Mouse (Mus musculus) embryonic facial prominence, embryonic 12.5 days (tissue): ENCODE measurements around the gene LTO1. TPM values are rescaled to one million over a fixed set of nuclear protein-coding genes. Genes with fewer than 3 reads are reported as not detected.

Source experiments
- ATAC-seq: fragments of 200-750 bp; cut with Nextera tagmentation; 2 replicates; pipeline ENCODE4 v1.8.0; 2017; ENCODE audit not compliant: insufficient number of reproducible peaks, insufficient read depth, low FRiP score, low TSS enrichment
- H3K27ac ChIP-seq: fragments of 300-500 bp; sonication (generic); 2 replicates; pipeline ENCODE4 v1.5.1; 2016; ENCODE audit warnings: mild to moderate bottlenecking
- H3K27me3 ChIP-seq: fragments of 300-500 bp; sonication (generic); 2 replicates; pipeline ENCODE4 v1.6.1; 2016; ENCODE audit warnings: mild to moderate bottlenecking, moderate library complexity
- H3K36me3 ChIP-seq: fragments of 300-500 bp; sonication (generic); 2 replicates; pipeline ENCODE4 v1.6.1; 2016; ENCODE audit warnings: mild to moderate bottlenecking
- H3K4me1 ChIP-seq: fragments of 300-500 bp; sonication (generic); 2 replicates; pipeline ENCODE4 v1.6.1; 2016
- H3K4me2 ChIP-seq: fragments of 300-500 bp; sonication (generic); replicated peaks from 2 replicates; pipeline ENCODE4 v1.6.1; 2016; ENCODE audit warnings: mild to moderate bottlenecking, moderate library complexity
- H3K4me3 ChIP-seq: fragments of 300-500 bp; sonication (generic); 2 replicates; pipeline ENCODE4 v1.5.1; 2016; ENCODE audit warnings: mild to moderate bottlenecking
- H3K9ac ChIP-seq: fragments of 300-500 bp; sonication (generic); 2 replicates; pipeline ENCODE4 v1.6.1; 2016; ENCODE audit warnings: mild to moderate bottlenecking, moderate library complexity
- H3K9me3 ChIP-seq: fragments of 300-500 bp; sonication (generic); 2 replicates; pipeline ENCODE4 v1.6.1; 2016; ENCODE audit warnings: mild to moderate bottlenecking, moderate library complexity
- WGBS: fragments of 180-500 bp; shearing (Covaris S2); methylation state at CpG from one replicate; pipeline ENCODE4 v1.1.7; 2016; 5-methylcytosine and 5-hydroxymethylcytosine counted together
- polyA plus RNA-seq: library from polyadenylated mRNA; unstranded; fragments of >200 nt; fragmentation: Nextera tagmentation; extraction: Ambion mirVana; gene quantifications from 2 replicates; pipeline ENCODE4 v1.2.1, GENCODE M21; 2016

LTO1 gene
- polyA plus RNA-seq, 1 experiment from 2014 or later, result 25.2 TPM

DNA sequence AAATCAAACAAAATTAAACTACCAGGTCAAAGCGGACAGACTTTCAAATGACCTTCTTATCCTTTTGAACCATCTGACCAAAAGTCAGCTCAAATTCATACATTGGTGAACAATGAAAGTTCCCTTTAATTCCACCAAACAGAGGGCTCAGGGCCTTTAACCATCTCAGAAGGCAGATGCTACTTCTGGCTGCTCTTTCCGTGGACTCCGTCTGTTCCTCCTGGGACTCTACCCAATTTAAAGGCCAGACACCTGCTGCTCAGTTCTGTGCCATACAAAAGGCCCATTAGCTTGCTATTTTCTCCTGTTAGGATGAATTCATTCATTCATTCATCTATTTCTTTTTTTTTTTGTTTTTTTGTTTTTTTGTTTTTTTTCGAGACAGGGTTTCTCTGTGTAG is 2.0 kb upstream of the LTO1 start:
- peaks cover 8% of the 10 kb centered on the region for H3K36me3 ChIP-seq
- H3K9me3 ChIP-seq, result no peaks in the 10 kb centered on the region
- H3K4me3 ChIP-seq, result no peak overlapping the region
- no peak overlapping the region for H3K9ac ChIP-seq
- no peak overlapping the region for H3K27ac ChIP-seq
- ATAC-seq, result no peak
- peaks cover 10% of the 10 kb centered on the region for H3K4me1 ChIP-seq
- H3K27me3 ChIP-seq, result no peaks in the 10 kb centered on the region
- H3K4me2 ChIP-seq, result no peak overlapping the region
- WGBS, result 74% methylated on average over 4 of the region's 4 CpGs

DNA sequence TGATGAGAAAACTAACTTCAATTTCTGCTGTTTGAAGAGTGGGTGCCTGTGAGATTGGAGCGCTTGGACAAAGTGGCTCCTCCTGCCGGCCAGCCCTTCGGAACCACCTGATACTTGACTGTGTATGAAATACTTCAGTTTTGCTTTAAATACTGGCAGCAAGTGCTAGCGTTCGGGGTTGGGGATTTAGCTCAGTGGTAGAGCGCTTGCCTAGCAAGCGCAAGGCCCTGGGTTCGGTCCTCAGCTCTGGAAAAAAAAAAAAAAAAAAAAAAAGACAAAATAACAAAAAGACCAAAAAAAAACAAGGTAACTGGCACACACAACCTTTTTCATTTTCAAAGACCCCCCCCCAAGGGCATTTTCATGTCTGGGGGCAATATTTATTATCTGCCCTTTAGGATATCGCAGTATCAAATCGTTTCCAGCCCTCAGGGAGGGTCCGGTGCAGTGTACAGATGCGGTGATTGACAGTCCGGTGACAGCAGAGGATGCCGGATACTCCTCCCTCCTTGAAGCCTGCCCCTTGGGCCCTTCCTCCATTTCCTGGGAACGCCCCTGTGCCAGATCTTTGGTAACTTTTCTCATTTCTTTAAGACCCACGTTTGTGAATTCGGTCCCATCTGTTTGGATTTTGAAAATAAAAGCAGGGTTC is 478 bp upstream of the LTO1 start:
- no peak overlapping the region for H3K27ac ChIP-seq
- H3K27me3 ChIP-seq, result no peaks in the 10 kb centered on the region
- peak; percentile 86 for ATAC-seq
- H3K9me3 ChIP-seq, result no peaks in the 10 kb centered on the region
- H3K9ac ChIP-seq, result no peak overlapping the region
- peak overlapping the region; percentile 91 for H3K4me3 ChIP-seq
- H3K4me2 ChIP-seq, result peak overlapping the region; percentile 51
- WGBS, result 5% methylated on average over 17 of the region's 17 CpGs
- H3K4me1 ChIP-seq, result peaks cover 10% of the 10 kb centered on the region
- peaks cover 19% of the 10 kb centered on the region for H3K36me3 ChIP-seq

DNA sequence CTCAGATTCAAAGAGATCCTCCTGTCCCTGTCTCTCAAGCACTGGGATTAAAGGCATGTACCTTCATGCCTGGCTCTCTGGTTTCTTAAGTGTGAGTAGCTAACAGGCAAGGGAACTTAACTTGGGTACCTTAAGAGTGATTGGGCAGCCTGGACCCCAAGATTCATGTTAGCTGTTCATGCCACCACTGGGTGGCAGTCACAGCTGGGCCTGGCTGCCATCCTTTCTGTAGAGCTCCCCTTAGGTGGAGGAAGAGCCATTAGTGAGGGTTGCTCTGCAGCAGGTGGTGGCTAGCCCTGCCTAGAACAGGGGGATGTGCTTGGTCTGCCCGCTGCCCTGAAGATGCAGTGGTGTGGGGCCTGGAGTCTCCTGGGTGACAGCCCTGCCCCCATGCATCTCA is 3.9 kb downstream of the LTO1 start:
- Histone ChIP-seq H3K4me1 (peaks cover 10% of the 10 kb centered on the region), H3K9ac (no peak overlapping the region), H3K4me3 (no peak overlapping the region), H3K9me3 (no peaks in the 10 kb centered on the region), H3K27ac (no peak overlapping the region), H3K36me3 (peaks cover 40% of the 10 kb centered on the region), H3K4me2 (no peak overlapping the region), H3K27me3 (no peaks in the 10 kb centered on the region)
- 77% methylated on average over 1 of the region's 1 CpGs for WGBS
- no peak for ATAC-seq

DNA sequence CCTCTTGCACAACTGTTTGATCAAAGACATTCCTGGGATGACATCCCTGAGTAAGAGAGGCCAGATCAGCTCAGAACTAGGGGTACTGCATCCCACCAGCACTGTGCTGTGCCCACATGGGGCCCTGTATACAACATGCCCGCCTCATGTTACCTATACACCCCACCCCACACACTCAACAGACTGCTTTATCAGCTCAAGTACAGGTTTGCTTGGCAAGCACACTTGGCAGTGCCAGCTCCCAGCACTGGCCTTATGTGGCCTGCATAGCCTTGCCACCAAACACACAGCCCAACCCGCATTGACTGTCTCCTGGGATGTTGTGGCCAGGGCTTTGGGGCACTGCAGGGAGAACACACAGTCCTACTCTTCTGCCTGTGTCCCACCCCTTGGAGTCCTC is 12.7 kb downstream of the LTO1 start:
- Histone ChIP-seq H3K9me3 (no peaks in the 10 kb centered on the region), H3K27me3 (no peaks in the 10 kb centered on the region), H3K4me2 (no peak overlapping the region), H3K9ac (no peak overlapping the region; the same call in 1 of the 2 replicates), H3K36me3 (peaks cover 17% of the 10 kb centered on the region), H3K4me1 (peaks cover 3% of the 10 kb centered on the region; the same call in 1 of the 2 replicates), H3K4me3 (no peak overlapping the region), H3K27ac (0 out of 2 replicates have a peak overlapping the region, but pooled peaks have one; percentile 4)
- 85% methylated on average over 2 of the region's 2 CpGs for WGBS
- ATAC-seq, result no peak

DNA sequence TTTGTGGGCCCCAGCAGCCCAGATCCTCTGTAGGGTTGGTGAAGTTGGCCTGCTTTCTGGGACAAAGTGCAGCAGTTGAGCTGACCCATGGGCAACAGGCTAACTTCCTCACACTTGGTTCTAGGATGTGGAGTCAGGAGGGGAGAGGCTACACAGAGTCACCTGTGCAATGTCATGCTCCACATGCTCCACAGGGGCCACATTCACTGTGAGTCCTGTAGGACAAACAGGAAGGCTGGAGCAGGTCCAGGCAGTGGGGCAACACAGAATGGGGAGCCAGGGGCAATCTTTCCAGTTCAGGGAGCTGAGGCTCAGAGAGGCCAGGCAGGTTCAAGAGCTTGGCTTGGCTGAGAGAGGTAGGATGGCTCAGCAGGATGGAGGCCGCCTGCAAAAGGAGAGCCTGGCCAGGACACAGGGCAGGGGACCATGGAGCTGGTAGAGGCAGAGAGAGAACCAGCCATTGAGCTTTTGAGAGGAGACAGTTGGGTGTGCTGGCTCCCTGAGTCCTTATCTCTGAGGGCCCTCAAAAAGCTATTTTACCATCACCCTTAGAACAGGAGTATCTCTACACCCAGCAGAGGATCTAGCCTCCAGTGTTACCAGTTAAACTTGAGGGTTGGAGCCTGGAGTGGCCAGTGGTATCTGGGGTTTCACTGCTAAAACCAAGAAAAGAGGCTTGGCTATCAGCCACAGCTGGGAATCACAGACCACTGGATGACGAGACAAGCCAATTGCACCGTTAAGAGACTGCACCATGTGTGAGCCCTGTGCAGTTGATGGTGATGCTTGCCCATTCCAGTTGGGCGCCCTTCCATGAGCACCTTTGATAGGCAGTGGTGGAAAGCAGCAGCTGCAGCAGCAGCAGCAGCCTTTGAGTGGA is 13.3 kb downstream of the LTO1 start:
- peaks cover 22% of the 10 kb centered on the region for H3K36me3 ChIP-seq
- 78% methylated on average over 4 of the region's 4 CpGs for WGBS
- no peak for ATAC-seq

DNA sequence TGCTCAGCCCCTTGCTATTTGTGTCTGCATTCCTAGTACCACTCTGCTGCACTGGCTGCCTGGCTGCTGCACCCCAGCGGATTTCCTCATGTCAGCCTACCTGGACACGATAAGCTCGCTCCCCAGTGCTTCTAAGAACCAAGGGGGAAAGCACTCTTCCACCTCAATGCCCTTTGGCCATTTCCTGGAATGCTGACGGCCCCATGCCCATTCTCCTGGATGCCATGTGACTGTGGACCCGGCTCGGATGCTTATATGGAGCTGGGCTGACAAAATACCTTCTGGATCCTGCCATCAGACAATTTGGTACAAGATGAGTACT is 13.9 kb downstream of the LTO1 start:
- Histone ChIP-seq H3K36me3 (peaks cover 28% of the 10 kb centered on the region), H3K9ac (no peak overlapping the region), H3K4me3 (no peak overlapping the region), H3K4me2 (no peak overlapping the region), H3K27me3 (no peaks in the 10 kb centered on the region), H3K27ac (no peak overlapping the region), H3K4me1 (peaks cover 7% of the 10 kb centered on the region; the same call in 1 of the 2 replicates), H3K9me3 (no peaks in the 10 kb centered on the region)
- ATAC-seq, result no peak
- 80% methylated on average over 6 of the region's 6 CpGs for WGBS

More for the DNA sequence above, 13.3 kb downstream of the LTO1 start:
- Histone ChIP-seq H3K27me3 (no peaks in the 10 kb centered on the region), H3K4me1 (peaks cover 7% of the 10 kb centered on the region; the same call in 1 of the 2 replicates), H3K4me2 (no peak overlapping the region), H3K4me3 (no peak overlapping the region), H3K9ac (no peak overlapping the region), H3K9me3 (no peaks in the 10 kb centered on the region), H3K27ac (0 out of 2 replicates have a peak overlapping the region, but pooled peaks have one; percentile 4)

DNA sequence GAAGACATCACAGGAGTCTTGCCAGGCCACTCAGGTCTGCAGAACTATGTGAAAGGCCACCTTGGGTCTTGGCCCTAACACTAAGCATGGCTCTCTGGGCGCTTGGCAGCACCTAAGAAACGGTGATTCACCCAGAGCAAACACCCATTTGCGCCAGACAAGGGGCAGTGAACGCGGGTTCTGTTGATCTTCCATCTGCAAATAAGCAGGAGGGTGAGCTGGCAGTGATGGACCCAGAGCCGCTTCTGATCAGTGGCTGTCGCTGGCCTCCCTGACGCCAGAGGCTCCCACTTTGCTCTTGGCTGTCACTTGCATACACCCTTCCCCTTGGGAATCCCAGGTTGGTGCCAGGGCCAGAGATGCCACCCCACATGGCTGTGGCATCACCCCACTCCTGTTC is 14.6 kb downstream of the LTO1 start:
- Histone ChIP-seq H3K27ac (no peak overlapping the region), H3K9me3 (no peaks in the 10 kb centered on the region), H3K4me3 (no peak overlapping the region), H3K9ac (no peak overlapping the region), H3K4me1 (peaks cover 7% of the 10 kb centered on the region; the same call in 1 of the 2 replicates), H3K36me3 (peaks cover 32% of the 10 kb centered on the region), H3K4me2 (no peak overlapping the region), H3K27me3 (no peaks in the 10 kb centered on the region)
- no peak for ATAC-seq
- 86% methylated on average over 8 of the region's 8 CpGs for WGBS

DNA sequence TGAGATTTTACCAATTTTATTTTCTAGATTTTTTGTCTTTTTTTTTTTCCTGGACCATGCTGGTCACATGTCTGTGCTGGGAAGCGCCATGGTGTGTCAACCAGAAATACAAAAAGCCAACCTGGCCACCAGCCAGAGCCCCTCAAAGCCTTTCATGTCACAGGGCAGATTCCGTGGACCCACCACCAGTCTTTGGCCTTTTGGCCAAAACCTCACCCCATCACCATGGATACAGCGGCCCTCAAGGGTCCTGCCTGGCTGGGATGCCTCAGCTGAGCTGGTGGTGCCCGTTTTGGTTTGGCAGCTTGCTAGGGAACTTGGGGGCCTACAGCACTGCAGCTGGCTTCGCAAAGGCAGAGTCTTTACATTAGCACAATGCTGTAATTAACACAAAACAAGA is 15.0 kb downstream of the LTO1 start:
- H3K27ac ChIP-seq, result no peak overlapping the region
- WGBS, result 67% methylated on average over 5 of the region's 5 CpGs
- no peak for ATAC-seq
- H3K9ac ChIP-seq, result no peak overlapping the region
- peaks cover 35% of the 10 kb centered on the region for H3K36me3 ChIP-seq
- H3K4me3 ChIP-seq, result no peak overlapping the region
- H3K4me2 ChIP-seq, result no peak overlapping the region
- no peaks in the 10 kb centered on the region for H3K9me3 ChIP-seq
- peaks cover 7% of the 10 kb centered on the region; the same call in 1 of the 2 replicates for H3K4me1 ChIP-seq
- H3K27me3 ChIP-seq, result no peaks in the 10 kb centered on the region

DNA sequence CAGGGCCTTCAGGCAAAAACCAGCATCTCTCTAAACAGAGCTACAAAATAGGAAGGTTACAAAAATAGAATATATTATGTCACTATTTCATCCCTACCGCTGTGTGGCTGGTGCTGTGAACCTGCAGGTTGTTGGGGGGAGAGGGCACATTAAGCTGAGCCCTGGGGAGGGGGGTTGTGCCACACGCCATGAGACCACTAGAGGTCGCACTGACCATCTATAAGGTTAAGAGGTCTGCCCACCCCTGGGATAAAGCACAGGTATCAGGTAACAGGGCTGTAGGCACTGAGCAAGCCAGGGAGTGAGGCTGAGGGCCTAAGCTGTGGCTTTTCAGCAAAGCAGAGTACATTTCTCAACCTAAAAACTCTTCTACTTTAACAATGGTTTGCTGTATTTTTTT is 16.9 kb downstream of the LTO1 start:
- ATAC-seq, result no peak
- Histone ChIP-seq H3K9me3 (no peaks in the 10 kb centered on the region), H3K27ac (peak overlapping the region; percentile 36; the same call in 1 of the 2 replicates), H3K27me3 (no peaks in the 10 kb centered on the region), H3K4me1 (peaks cover 15% of the 10 kb centered on the region), H3K4me3 (no peak overlapping the region), H3K9ac (no peak overlapping the region), H3K4me2 (no peak overlapping the region), H3K36me3 (peaks cover 51% of the 10 kb centered on the region)
- 20% methylated on average over 3 of the region's 3 CpGs for WGBS

DNA sequence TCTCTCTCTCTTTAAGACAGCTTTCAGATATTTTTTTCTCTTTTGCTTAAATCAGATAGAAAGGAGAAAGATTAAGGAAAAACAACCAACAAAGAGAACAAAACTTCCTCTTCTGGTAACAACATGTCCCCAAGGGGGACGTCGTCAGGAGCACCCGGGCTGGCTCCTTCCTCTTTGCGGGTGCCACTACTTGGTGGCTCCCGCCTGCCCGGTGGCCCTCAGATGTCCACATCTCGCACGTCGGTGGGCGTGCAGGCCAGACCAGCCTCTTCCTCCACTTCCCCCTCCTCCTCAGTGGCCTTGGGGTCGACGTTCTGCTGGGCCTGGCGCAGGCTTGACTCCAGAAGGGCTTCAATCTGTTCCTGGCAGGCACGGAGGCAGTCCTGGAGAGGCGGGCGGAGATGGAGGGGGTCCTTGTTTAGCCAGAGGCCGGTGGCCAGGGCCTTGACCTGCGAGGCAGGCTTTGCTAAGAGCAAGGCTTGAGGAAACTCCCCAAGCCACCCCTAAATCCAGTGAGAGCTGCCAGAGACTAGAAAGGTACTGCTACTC is 17.6 kb downstream of the LTO1 start:
- Histone ChIP-seq H3K9me3 (no peaks in the 10 kb centered on the region), H3K4me3 (no peak overlapping the region), H3K4me1 (peaks cover 21% of the 10 kb centered on the region), H3K27me3 (no peaks in the 10 kb centered on the region), H3K9ac (no peak overlapping the region), H3K4me2 (no peak overlapping the region), H3K27ac (no peak overlapping the region), H3K36me3 (peaks cover 54% of the 10 kb centered on the region)
- no peak for ATAC-seq
- 66% methylated on average over 18 of the region's 18 CpGs for WGBS

DNA sequence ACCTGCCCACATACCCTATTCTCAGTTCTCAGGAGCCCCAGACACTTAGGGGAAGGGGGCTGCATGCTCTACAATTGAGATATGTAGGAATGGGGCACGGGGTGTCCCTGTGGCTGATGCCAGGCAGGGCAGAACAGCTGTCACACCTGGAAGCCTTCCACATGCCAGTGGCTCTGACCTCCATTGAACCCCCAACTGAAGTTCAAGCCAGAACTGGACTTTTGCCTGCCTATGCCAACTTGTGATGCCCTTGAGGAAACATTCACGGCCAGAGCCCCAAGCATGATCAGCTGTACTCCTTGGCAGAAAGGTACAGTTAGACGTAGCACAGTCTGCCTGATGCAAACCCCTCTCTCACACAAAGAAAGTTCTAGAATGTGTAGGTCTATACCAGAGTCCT is 18.4 kb downstream of the LTO1 start:
- WGBS, result 86% methylated on average over 3 of the region's 3 CpGs
- no peak overlapping the region for H3K9ac ChIP-seq
- peaks cover 21% of the 10 kb centered on the region for H3K4me1 ChIP-seq
- no peak overlapping the region for H3K4me3 ChIP-seq
- H3K27me3 ChIP-seq, result no peaks in the 10 kb centered on the region
- H3K27ac ChIP-seq, result no peak overlapping the region
- H3K36me3 ChIP-seq, result peaks cover 54% of the 10 kb centered on the region
- no peak overlapping the region for H3K4me2 ChIP-seq
- H3K9me3 ChIP-seq, result no peaks in the 10 kb centered on the region
- no peak for ATAC-seq

DNA sequence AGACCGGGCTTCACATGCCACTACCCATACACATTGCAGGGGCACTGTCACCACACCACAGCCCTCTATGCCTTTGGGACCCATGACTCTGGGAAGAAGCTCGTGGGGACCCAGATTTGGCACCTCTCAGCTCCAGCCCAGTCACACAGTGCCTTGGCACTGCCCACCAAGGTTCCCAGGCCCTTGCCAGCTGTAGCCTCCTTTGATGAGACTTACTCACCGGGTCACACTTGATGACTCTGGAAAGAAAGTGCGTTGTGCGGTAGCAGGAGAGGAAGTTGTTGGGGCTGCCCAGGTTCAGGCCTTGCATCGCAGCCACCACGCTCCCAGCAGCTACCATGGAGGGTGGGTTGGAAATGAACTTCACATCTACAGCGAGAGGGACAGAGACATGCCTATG is 18.9 kb downstream of the LTO1 start:
- Histone ChIP-seq H3K9ac (no peak overlapping the region; the same call in 1 of the 2 replicates), H3K27me3 (no peaks in the 10 kb centered on the region), H3K36me3 (peaks cover 54% of the 10 kb centered on the region), H3K4me3 (no peak overlapping the region), H3K4me1 (peaks cover 21% of the 10 kb centered on the region), H3K4me2 (no peak overlapping the region), H3K9me3 (no peaks in the 10 kb centered on the region), H3K27ac (no peak overlapping the region)
- 91% methylated on average over 8 of the region's 8 CpGs for WGBS
- no peak for ATAC-seq
